ENCODE assay signal across 8 mouse cellular contexts in the genomic region with DNA sequence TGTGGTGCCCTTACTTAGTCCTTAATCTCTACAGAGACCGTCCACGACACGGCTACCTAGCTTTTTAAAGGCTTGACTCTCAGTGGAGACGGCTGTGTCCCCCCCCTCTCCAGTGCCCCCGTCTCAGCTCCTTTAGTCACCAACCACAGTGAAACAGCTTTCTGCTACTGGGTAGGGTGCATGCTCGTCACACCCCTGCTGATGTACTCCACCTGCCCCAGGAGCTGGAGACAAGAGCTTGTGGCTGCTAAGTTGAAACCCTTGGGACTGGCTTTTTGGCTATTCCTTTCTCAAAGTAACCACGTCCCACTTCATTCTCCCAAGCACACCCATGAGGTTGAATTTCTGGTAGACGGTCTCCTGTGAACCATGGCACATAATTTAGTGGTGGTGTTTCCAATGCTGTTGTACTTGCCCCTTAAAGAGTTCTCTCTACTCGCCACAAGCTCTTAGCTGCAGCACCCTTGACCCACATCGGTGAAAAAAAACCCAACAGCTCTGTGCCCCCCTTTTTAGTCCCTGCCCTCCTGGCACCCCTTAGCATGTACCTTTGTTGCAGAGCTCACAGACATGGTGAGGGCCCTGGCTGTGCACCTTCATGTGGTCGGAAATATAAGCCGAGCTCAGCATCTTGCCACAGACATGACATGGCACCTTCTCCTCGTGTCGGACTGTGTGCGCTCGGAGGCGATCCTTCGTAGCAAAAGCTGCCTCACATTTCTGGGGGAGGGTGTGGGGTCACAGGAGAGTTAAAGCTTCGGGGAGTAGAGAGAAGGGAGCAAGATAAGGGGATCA. TPM values are rescaled to one million over a fixed set of nuclear protein-coding genes. Genes with fewer than 3 reads are reported as not detected.
DNase-seq lines count a peak whose midpoint lies in the region; ATAC-seq lines count a peak whose summit lies in the region.

No protein-coding gene starts in this region.

- H3K27me3 ChIP-seq in limb, embryonic 10.5 days (ENCODE audit: low read depth, poor library complexity, severe bottlenecking), result no peaks in the 10 kb centered on the region
- no peaks in the 10 kb centered on the region for H3K27me3 ChIP-seq in neural tube, embryonic 15.5 days (replicated peaks)

- peaks cover 71% of the 10 kb centered on the region for H3K4me1 ChIP-seq in limb, embryonic 10.5 days
- peaks cover 76% of the 10 kb centered on the region for H3K4me1 ChIP-seq in neural tube, embryonic 15.5 days

- DNase-seq in adrenal gland, adult 8-10 months, result peak; percentile 33
- no peak for DNase-seq in adrenal gland, postnatal 14 days
- DNase-seq in 416B (ENCODE audit: low read depth), result peak; percentile 57
- DNase-seq in limb, embryonic 10.5 days (ENCODE audit: low spot score), result peak; percentile 32
- DNase-seq in Muller cell, postnatal 12 days (ENCODE audit: inconsistent ontology term), result no peak
- DNase-seq in layer of hippocampus, postnatal 14 days (ENCODE audit: low spot score in 2 of 2), result no peak

- ATAC-seq in erythroblast, adult 5-6 weeks (replicated peaks; ENCODE audit: low FRiP score, poor library complexity, severe bottlenecking), result 0 out of 2 replicates have a peak, but pooled peaks have one; percentile 16
- no peak for ATAC-seq in neural tube, embryonic 15.5 days (ENCODE audit: low FRiP score)

- no peaks in the 10 kb centered on the region for H3K9me3 ChIP-seq in limb, embryonic 10.5 days (replicated peaks)
- H3K9me3 ChIP-seq in neural tube, embryonic 15.5 days (replicated peaks), result no peaks in the 10 kb centered on the region

- peaks cover 62% of the 10 kb centered on the region for H3K36me3 ChIP-seq in limb, embryonic 10.5 days
- H3K36me3 ChIP-seq in neural tube, embryonic 15.5 days, result peaks cover 23% of the 10 kb centered on the region

- peak overlapping the region; percentile 83 for H3K4me3 ChIP-seq in limb, embryonic 10.5 days
- peak overlapping the region; percentile 65 for H3K4me3 ChIP-seq in neural tube, embryonic 15.5 days (replicated peaks)

- peak overlapping the region; percentile 99 for H3K9ac ChIP-seq in neural tube, embryonic 15.5 days (replicated peaks)

- WGBS in limb, embryonic 10.5 days, result 44% methylated on average over 19 of the region's 19 CpGs
- 27% methylated on average over 19 of the region's 19 CpGs for WGBS in neural tube, embryonic 15.5 days

- H3K27ac ChIP-seq in limb, embryonic 10.5 days, result peak overlapping the region; percentile 99
- H3K27ac ChIP-seq in neural tube, embryonic 15.5 days (replicated peaks), result peak overlapping the region; percentile 100

- peak overlapping the region; percentile 90 for H3K4me2 ChIP-seq in neural tube, embryonic 15.5 days

RNA-seq across cellular contexts. Expression of a gene that starts 2.7 kb away (rescaled TPM):
- 100 to 1,000 TPM in 3 of 4 experiments, 10 to 100 TPM in 1; 99.9 to 123 (median 111) TPM for total RNA-seq in adrenal gland, adult 8-10 months (2022)
- 133 and 142 TPM in 2 replicates for total RNA-seq in adrenal gland, postnatal 14 days (2021)
- total RNA-seq in erythroblast, adult 5-6 weeks (2015; ENCODE audit: low replicate concordance), result 44.9 and 51.3 TPM in 2 replicates
- total RNA-seq in erythroblast, adult 5-6 weeks (2017; ENCODE audit: low replicate concordance), result 25.0 and 49.5 TPM in 2 replicates
- 86.0 and 88.1 TPM in 2 replicates for polyA plus RNA-seq in limb, embryonic 10.5 days (2016; fragmentation: Nextera tagmentation; extraction: Ambion mirVana)
- polyA plus RNA-seq in neural tube, embryonic 15.5 days (2015; fragmentation: Nextera tagmentation; extraction: Ambion mirVana), result 78.1 and 82.6 TPM in 2 replicates
- 100 to 1,000 TPM; 270 to 285 TPM for total RNA-seq in layer of hippocampus, postnatal 14 days (2021)

RNA-seq across cellular contexts. Expression of a gene that starts 3.1 kb away (rescaled TPM):
- total RNA-seq in adrenal gland, adult 8-10 months (2022), result 1 to 10 TPM; 2.4 to 8.7 (median 6.4) TPM
- total RNA-seq in adrenal gland, postnatal 14 days (2021), result 3.5 and 4.6 TPM in 2 replicates
- total RNA-seq in erythroblast, adult 5-6 weeks (2015; ENCODE audit: low replicate concordance), result not detected in 2 replicates
- total RNA-seq in erythroblast, adult 5-6 weeks (2017; ENCODE audit: low replicate concordance), result 1.5 TPM in 1 of 2 replicates, not detected in the other
- polyA plus RNA-seq in limb, embryonic 10.5 days (2016; fragmentation: Nextera tagmentation; extraction: Ambion mirVana), result 2.9 and 4.4 TPM in 2 replicates
- 69.9 and 72.5 TPM in 2 replicates for polyA plus RNA-seq in neural tube, embryonic 15.5 days (2015; fragmentation: Nextera tagmentation; extraction: Ambion mirVana)
- total RNA-seq in layer of hippocampus, postnatal 14 days (2021), result 100 to 1,000 TPM; 184 to 201 TPM

RNA-seq across cellular contexts. Expression of a gene that starts 3.2 kb away (rescaled TPM):
- 10 to 100 TPM in 3 of 4 experiments, 1 to 10 TPM in 1; 5.5 to 40.3 (median 28.9) TPM for total RNA-seq in adrenal gland, adult 8-10 months (2022)
- 8.4 and 26.9 TPM in 2 replicates for total RNA-seq in adrenal gland, postnatal 14 days (2021)
- total RNA-seq in erythroblast, adult 5-6 weeks (2015; ENCODE audit: low replicate concordance), result 1.7 and 1.9 TPM in 2 replicates
- total RNA-seq in erythroblast, adult 5-6 weeks (2017; ENCODE audit: low replicate concordance), result 8.1 and 9.1 TPM in 2 replicates
- 30.8 and 44.7 TPM in 2 replicates for polyA plus RNA-seq in limb, embryonic 10.5 days (2016; fragmentation: Nextera tagmentation; extraction: Ambion mirVana)
- polyA plus RNA-seq in neural tube, embryonic 15.5 days (2015; fragmentation: Nextera tagmentation; extraction: Ambion mirVana), result 18.8 and 54.5 TPM in 2 replicates
- 10 to 100 TPM; 34.0 to 35.5 TPM for total RNA-seq in layer of hippocampus, postnatal 14 days (2021)

RNA-seq across cellular contexts. Expression of a gene that starts 6.9 kb away (rescaled TPM):
- 10 to 100 TPM in 3 of 4 experiments, 1 to 10 TPM in 1; 7.5 to 36.1 (median 14.3) TPM for total RNA-seq in adrenal gland, adult 8-10 months (2022)
- total RNA-seq in adrenal gland, postnatal 14 days (2021), result 7.9 and 24.6 TPM in 2 replicates
- 13.4 and 18.8 TPM in 2 replicates for total RNA-seq in erythroblast, adult 5-6 weeks (2015; ENCODE audit: low replicate concordance)
- 7.0 and 7.1 TPM in 2 replicates for total RNA-seq in erythroblast, adult 5-6 weeks (2017; ENCODE audit: low replicate concordance)
- polyA plus RNA-seq in limb, embryonic 10.5 days (2016; fragmentation: Nextera tagmentation; extraction: Ambion mirVana), result 88.5 and 95.0 TPM in 2 replicates
- 52.5 and 80.1 TPM in 2 replicates for polyA plus RNA-seq in neural tube, embryonic 15.5 days (2015; fragmentation: Nextera tagmentation; extraction: Ambion mirVana)
- 10 to 100 TPM; 21.2 to 27.3 TPM for total RNA-seq in layer of hippocampus, postnatal 14 days (2021)

RNA-seq across cellular contexts. Expression of a gene that starts 7.8 kb away (rescaled TPM):
- total RNA-seq in adrenal gland, adult 8-10 months (2022), result 1 to 10 TPM in 1 of 4 experiments, not detected in 3; 1.5 TPM
- total RNA-seq in adrenal gland, postnatal 14 days (2021), result 3.0 and 3.2 TPM in 2 replicates
- not detected in 2 replicates for total RNA-seq in erythroblast, adult 5-6 weeks (2015; ENCODE audit: low replicate concordance)
- not detected in 2 replicates for total RNA-seq in erythroblast, adult 5-6 weeks (2017; ENCODE audit: low replicate concordance)
- 0.90 TPM in 1 of 2 replicates, not detected in the other for polyA plus RNA-seq in limb, embryonic 10.5 days (2016; fragmentation: Nextera tagmentation; extraction: Ambion mirVana)
- polyA plus RNA-seq in neural tube, embryonic 15.5 days (2015; fragmentation: Nextera tagmentation; extraction: Ambion mirVana), result 0.79 and 1.2 TPM in 2 replicates
- 1 to 10 TPM in 1 of 2 experiments, not detected in 1; 2.0 TPM for total RNA-seq in layer of hippocampus, postnatal 14 days (2021)

Comparison
In these comparisons a context has a peak if more than half of its experiments do, and no peak if none do; other contexts are left out.
1. DNase-seq: peak in adrenal gland, adult 8-10 months (single experiment), 416B (single experiment) and limb, embryonic 10.5 days (single experiment); none in adrenal gland, postnatal 14 days (single experiment), Muller cell, postnatal 12 days (single experiment) and layer of hippocampus, postnatal 14 days (0 of 2).
2. RNA of a gene that starts 3.1 kb away (total RNA-seq): 184 to 201 TPM in layer of hippocampus, postnatal 14 days; 2.4 to 8.7 TPM in adrenal gland, adult 8-10 months, 3.5 to 4.6 TPM in adrenal gland, postnatal 14 days and 1.5 TPM in erythroblast, adult 5-6 weeks; every median in the first group is over 10 times any median in the second.